Mouse (Mus musculus) spleen, adult 2 months (tissue): ENCODE measurements around the gene Top1.

ENCODE experiments used
- CTCF ChIP-seq: fragments of 200-500 bp; IDR thresholded peaks from 2 replicates; pipeline ENCODE4 v1.5.1; 2011; ENCODE audit warnings: mild to moderate bottlenecking, inconsistent platforms; ENCODE audit not compliant: insufficient read depth, insufficient read length, insufficient replicate concordance; ENCODE audit errors: extremely low read depth
- POLR2A ChIP-seq: fragments of 200-500 bp; IDR thresholded peaks from 2 replicates; pipeline ENCODE4 v1.6.1; 2011; ENCODE audit warnings: low read depth, low read length, inconsistent platforms

GRCm38 (mm10) chr2:160742161-160742609 is 96.5 kb downstream of the Top1 start:
- TF ChIP-seq CTCF (no peak), POLR2A (no peak)
